Mouse (Mus musculus): ENCODE results near the gene Gm15217.

Gm15217 gene

DNA sequence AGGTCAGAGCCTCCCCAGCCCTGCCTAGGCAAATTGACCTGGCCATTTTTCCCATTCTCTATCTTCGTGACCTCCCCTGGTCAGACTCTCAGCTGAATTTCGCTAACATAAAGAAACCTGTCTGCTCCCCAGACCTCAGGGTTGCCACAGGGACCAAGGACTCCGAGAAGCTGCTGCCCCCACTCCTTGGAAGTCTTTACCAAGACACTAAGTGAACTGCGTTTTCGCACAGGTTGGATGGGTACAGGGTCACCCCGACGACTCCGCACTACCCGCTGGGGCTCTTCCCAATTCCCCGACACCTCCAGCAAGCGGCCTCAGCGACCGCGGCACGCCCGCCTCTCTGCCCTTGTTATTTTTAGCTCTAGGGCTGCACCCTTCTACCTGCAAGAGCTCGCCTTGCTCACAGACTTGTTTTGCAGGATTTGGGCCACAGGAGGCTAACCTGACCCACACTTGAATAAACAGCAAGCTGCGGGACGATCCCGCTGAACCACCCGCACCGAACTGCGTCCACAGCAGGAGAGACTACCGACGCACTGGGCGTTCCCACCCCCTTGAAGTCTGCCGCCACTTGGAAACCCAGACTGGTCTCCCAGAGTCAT lies 19.0 kb downstream of the Gm15217 start:
- DNase-seq = no peak

DNA sequence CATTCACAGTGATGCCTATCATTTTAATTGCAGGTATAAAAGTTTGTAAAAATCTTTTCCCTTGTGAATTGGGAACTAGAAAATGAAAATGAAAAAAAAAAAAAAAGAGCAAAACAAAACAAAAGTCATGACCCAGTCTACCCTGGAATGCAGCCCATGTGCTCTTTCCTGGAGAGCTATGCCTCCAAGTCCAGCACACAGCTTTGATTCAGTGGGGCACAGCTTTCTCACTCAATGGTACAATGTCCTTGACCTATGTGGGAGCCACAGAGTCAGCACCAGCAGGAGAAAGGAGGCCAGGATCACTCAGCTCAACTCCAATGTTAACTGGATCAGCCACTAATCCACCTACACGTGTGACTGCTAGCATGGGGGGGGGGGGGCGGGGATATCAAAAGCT lies 20.7 kb downstream of the Gm15217 start:
- no peak for DNase-seq

DNA sequence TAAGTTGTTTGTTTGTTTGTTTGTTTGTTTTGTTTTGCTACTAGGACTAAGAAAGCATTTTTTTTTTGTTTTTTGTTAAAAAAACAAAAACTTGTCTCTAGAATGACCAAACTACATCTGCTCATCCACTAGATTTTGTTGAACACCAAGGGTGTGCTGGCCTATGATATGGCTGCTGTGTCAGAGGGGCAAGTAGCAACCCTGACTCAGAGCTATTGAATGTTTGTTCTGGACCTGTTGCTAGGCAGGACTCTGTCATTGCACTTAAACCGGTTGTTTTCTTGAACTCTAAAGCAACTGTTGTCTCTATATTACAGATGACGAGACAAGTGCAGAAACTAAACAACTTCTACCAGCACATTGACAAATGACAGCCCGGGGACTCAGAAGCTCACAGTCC lies 29.1 kb downstream of the Gm15217 start:
- DNase-seq = no peak

DNA sequence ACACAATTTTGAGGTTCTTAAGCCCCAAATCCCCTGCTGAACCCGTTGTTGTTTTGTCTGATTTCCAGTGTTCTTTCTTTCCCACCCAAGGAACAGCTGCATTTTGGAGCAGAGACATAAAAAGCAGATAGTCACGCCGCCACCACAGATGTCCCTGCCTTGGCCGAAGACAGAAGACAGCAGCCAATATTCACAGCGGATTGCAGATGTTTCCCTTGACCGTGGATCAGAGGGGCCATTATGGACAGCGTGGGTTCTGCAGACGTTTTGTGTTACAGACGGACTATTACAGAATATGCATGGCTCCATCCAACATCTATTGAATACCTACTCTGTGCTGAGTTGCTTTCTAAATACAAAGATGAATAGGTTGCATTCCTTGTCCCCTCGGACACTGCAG lies 29.8 kb downstream of the Gm15217 start:
- no peak for DNase-seq

DNA sequence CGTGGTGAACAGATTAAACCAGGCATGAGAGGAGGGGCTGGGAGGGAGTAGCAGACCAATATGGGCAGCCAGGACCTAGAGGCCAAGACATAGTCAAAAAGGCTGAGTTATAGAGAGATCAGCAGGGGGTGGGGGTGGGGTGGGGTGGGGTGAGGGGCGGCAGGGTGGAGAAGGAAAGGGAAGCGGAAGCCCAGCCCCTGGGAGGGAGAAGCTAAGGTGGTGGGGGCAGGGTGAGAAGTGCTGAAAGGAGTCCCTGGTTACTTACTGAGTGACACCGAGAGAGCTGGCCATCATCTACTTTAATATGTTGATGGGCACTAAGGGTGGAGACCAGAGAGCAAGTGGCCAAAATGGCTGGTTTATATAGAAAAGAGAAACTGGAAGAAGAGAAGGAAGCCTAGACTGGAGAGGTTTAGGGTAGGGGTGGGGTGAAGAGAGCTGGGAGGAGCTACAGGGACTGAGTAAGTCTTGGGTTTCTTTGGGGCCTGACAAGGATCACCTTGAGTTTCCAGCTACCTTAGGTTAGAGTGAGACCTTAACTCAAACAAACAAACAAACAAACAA lies 31.4 kb downstream of the Gm15217 start:
- DNase-seq = no peak

DNA sequence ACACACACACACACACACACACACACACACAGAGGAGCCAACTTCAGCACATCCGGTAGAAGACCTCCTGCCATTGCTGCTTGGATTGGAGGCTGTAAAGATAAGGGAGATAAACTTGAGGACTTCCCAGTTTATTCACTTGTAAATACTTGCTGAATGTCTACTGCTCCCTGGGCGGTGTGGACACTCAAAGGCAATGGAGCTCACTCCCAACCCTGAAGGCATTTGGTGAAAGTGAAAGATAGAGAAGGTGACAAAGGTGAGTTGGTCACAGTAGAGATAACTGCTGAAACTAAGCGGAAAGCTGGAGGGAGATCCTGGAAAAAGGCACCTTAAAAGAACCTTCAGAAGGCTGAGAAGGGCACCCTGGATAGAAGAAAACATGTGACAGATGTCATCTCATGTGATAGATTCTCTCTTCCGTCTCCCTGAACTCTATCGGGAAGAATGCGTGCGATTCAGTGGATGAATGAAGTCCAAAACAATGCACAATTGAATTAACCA lies 33.3 kb downstream of the Gm15217 start:
- DNase-seq = no peak

DNA sequence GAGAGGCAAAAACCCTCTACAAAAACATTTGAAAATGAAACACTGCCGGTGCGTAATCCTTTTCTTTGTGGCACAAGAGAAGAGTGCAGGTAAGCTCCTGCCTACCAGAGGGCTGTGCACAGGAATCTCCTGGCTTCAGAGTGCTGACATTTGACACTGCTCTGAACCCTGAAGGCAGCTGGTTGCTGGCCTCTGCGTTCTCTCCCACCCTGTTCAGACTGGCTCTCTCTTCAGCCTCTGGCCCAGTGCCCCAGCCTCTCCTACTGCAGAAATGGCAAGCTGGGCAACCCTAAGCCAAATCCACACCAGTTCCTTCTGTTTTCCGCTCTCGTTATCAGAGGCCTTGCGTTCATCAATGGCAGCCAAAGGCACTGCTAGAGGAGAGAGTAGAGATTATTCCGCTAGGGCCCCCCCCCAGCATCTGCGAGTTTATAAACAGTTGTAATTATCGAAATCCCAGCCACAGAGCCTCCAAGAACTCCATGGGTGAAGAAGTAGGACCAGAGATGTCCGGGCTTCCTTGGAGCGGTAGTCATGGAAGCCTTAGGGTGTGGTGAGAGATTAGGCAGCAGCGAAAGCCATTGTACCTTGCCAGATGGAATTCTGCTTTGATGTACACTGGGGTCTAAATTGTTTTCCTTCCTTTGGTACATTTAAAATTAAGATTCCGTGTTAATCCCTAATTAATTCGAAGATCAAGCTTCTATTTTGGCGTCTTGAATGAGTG lies 39.3 kb downstream of the Gm15217 start:
- DNase-seq = no peak

DNA sequence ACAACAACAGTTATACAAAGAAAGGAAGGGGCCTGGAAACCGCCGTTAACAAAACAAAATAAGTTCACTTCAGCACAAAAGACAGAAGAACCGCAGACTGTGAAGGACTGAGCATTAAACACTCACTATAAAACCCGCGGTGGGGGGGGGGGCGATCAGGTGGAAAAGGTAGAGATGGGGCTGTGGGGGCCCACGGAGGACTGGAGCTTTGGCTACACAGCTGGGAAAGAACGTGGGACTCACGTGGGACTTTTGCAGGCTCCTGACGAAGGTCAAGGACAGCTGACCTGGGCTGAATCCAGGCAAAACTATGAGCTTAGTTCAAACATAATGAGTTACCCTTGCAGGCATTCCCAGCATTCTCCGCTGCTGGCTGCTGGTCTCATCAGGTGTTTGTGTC lies 40.1 kb downstream of the Gm15217 start:
- DNase-seq = no peak

DNA sequence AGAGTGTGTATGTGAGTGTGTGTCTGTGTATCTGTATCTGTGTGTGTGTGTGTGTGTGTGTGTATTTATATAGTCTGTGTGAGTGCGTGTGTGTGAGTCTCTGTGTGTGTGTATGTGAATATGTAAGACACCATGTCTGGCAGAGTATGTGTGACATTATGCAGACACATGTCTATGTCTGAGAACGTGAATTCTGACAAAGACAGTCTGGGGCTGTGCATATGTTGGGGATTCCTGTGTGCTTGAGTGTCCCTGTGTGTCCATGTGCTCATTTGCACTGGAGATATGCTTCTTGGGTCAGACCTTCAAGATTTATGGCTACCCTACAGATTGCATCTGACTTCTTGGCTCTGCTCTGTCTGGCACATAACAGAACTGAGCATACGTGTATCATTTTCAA lies 42.6 kb downstream of the Gm15217 start:
- no peak for DNase-seq

DNA sequence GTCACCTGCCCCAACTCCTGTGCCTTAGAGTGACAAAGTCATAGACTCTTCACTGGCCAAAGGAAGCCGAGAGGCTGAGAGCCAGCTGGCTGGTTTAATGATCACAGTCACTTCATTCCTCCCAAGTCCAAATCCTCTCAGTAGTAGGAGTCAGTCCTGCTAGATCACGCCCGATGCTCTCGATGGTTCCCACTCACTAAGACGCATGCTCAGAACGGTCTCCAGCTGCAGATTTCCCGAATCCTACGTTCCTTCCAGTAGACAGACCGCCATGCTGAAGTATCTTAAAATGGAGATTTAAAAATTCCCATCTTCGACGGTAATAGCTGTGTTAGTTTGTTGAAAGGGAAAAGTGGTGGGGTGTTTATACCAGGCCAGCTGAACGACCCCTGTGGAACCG lies 48.0 kb downstream of the Gm15217 start:
- no peak for DNase-seq

DNA sequence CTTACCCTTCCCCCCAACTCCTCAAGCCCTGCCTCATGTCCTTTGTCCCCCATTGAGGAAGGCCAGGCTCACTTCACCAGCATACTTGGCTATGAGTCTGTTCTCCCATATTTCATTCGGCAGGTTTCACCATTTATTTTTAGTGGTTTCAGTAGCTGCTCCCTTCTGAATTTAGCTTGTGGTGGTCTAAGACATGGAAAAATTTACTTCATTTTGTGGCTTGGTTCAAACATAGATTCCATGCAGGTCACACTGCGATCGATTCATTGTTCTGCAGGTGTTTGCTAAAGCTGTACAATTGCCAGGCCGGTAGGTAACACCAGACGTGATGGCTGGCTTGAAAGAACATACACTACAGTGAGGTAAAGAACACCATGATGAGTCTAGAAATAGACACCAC lies 51.0 kb downstream of the Gm15217 start:
- no peak for DNase-seq

Measured in thymus, postnatal 14 days (tissue).